Mouse (Mus musculus) layer of hippocampus, adult 9-10 months (tissue): ENCODE results near the gene Zmat5.

ENCODE experiments used
- DNase-seq: peaks from one replicate; pipeline ENCODE4 v3.0.0; 2022; ENCODE audit warnings: low spot score

Gene Zmat5

DNA sequence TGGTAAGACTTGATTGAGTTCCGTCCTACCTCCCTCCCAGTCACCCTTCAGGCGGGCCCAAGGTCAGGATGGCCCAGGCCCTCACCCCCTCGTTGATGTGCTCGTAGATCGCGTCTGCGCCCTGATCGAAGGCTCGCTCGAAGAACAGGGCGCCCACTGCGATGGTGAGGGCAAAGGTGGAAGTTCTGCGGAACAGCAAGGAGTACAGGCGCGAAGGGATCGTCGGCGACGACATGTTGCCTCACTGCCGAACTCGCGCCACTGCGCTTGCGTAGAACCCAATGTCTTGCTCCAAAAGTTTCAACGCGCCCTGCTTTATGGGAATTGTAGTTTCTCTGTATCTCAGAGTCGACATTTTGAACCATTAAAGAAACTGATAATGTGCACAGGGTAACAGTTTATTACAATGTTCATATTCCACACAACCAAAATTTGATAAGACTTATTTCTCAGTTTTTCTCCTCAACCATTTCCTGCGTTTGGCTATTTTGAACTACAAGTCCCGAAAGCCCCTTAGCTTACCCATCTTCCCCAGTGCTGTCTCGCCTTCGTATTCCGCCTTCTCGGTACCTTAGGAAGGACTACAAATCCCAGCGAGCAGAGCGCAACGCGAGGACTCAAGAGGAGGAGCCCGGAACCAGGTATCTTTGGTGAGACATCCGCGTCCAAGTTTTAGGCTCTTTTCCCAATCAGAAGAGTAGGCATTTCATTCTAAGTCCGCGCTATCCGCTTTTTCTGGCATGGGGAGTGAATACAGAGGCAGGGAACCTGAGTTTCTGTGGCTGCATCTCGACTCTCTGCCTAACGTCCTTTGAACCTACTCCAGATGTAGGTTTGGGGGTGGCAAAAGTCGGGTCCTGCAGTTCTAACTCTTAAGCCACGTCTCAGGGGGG is at the start of gene Zmat5, which contains the start of gene Uqcr10:
Gene Zmat5, plus strand, starts transcription at position 607 of the 893 bp plus-strand sequence.
Gene Uqcr10, minus strand, starts transcription at position 271 of the 893 bp plus-strand sequence.
- peak; percentile 97 for DNase-seq

DNA sequence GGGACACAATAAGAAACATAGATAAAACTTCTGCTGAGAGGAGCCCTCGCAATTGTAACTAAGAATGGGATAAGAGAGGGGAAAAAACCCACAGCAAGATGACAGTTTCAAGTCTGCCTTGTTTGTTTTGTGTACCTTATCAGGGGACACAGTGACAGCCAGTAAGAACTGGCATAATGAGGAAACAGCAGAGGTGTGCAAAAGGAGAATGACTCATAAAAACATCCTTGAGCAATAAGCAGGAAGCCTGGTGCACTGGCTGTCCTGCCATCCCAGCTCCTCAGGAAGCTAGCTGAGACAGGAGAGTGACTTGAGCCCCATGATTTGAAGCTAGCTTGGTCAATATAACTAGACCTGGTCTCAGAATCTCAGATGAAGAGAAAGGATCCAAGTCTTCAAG is 44.7 kb upstream of the Zmat5 start:
- no peak for DNase-seq

DNA sequence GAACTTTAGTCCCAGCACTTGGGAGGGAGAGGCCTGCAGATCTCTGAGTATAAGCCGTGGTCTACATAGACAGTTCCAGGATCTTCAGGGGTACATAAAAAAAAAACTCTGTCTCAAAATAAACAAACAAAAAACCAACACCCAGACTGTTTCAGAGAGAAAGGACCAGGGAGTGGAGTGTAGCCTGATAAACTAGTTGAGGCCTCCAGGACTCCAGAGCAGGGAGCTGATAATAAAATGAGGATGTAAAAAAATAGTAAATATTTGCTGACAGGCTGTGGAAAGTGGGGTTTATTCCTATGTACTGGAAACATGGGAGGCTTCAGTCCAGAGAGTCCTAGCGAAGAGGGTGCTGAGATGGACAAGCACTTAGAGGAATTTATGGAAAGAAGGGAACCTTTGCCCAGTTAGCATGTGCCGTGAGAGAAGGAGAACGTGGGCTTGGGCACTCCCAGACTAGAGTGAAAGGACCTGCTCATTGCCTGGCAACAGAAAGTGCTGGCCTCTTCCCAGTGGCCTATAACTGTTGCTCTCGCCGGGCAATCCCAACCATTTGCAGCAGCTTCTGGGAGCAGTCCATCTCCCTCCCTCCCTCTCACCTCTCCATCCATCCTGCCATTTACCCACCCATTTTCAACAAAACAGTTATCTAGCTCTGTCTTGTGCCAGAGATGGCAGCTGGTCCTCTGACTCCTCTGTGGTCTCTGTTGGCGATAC is 44.0 kb upstream of the Zmat5 start:
- no peak for DNase-seq

- no peak for DNase-seq
Observed at GRCm38 (mm10) chr11:4661324-4661723, 43.2 kb upstream of the Zmat5 start.

DNA sequence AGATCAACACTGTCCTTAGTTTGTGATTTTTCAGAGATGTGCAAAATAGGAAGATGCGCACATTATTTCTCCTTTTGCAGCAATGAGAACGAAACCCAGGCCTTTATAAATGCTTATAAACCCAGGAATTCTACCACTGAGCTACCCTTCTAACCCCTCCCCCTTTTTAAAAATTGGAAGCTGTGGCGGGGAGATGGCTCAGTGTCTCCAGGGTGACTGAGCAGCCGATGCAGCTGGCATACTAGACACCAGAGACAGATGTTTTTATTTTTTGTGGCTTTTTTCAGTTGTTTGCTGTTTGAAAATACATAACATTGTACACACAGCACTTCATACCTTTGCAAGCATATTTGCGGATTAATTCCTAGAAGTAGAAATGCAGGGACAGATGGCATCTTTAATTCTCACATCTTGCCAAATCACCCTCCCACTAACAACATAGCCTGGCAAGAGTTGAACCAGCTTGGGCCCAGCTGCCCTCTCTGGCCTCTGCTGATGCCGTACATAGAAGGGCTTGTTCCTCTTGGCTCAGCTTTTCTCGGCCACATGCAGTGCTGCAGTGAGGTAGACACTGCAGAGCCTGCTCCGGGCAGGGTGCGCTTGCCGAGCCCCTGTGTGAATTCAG is 42.5 kb upstream of the Zmat5 start:
- no peak for DNase-seq

- DNase-seq = no peak
Observed at GRCm38 (mm10) chr11:4662496-4662878, 42.0 kb upstream of the Zmat5 start.

GRCm38 (mm10) chr11:4671736-4672135 is 32.7 kb upstream of the Zmat5 start:
- no peak for DNase-seq

DNA sequence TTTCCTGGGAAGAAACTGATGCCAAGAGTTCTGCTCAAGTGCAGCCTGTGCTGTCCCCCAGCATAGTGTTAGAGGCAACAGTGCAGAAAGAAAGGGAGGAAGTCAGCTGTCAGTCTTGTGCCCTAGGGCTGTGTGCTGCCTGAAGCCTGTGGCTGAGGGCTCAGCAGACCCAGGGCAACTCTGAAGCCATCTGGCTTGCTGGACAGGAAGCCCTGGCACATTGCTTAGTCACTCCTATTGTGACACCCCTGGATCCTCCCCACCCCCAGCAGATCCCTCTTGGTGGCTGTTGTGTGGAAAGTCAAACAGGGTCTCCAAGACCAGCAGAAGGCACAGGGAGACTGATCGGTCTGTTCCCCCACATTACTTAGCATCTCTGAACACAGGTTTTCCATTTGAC is 29.9 kb upstream of the Zmat5 start:
- DNase-seq = no peak

DNA sequence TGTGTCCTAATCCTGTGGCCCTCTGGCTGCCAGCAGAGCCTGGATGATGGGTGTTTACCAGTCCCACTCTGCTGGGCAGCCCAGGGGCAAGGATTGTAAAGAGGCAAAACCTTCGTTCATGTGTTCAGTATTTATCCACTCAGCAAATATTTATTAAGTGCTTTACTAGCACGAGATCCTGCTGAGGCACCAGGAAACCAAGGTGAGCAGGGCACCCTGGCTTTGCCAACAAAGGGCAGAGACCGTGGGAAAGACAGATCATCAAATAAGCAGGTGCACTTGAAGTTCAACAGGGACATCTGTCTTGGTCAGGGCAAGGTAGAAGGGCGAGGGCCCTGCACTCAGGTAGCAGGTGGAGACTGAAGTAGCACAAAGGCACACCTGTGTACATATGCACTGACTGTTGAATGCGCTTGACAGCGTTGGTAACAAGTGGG is 29.3 kb upstream of the Zmat5 start:
- no peak for DNase-seq

- DNase-seq = no peak
Observed at GRCm38 (mm10) chr11:4675693-4676092, 28.8 kb upstream of the Zmat5 start.

GRCm38 (mm10) chr11:4677250-4677872 is 27.1 kb upstream of the Zmat5 start:
- DNase-seq = no peak

- DNase-seq = peak; percentile 57
Observed at GRCm38 (mm10) chr11:4678700-4679440, 25.6 kb upstream of the Zmat5 start.

GRCm38 (mm10) chr11:4679441-4679832 is 25.0 kb upstream of the Zmat5 start:
- no peak for DNase-seq

DNA sequence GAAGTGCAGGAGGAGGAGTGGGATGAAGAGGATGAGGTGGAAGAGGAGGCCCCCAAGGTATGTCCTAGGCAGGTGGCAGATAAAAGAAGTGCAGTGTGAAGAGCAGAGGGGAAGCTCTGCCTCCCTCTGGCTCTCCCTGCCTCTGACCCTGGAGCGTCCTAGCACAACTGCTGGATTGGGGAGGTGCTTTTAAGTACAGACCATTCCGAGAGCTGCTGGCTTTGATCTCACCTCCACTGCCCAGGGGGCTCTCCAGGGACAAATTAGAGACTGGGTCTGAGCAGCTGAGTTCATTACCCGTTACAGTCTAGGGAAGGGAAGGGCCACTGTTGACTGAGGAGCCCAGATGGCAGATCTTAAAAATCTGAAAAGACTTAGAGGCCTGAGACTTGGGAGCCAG is 24.4 kb upstream of the Zmat5 start:
- no peak for DNase-seq

GRCm38 (mm10) chr11:4683516-4683915 is 21.0 kb upstream of the Zmat5 start:
- no peak for DNase-seq

DNA sequence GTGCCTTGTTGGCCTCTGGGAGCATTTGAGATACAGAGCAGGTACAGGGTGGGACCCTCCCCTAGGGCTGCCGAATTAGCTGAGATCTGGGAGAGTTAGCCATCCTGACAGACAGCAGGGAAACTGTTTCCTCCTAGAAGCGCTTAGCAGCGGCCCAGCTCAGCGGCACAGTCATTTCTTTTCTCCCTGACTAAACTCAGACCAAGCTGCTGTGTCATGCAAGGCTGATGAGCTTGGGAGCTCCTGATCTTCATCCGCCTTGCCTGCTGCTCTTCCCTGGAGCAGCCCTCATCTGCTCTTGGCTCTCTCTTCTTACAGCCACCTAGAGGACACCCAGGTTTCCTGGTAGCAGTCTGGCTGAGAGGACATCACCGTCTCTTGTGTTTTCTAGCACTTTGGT is 20.3 kb upstream of the Zmat5 start:
- DNase-seq = no peak

- DNase-seq = no peak
Observed at GRCm38 (mm10) chr11:4685071-4685470, 19.4 kb upstream of the Zmat5 start.

GRCm38 (mm10) chr11:4685510-4685909 is 19.0 kb upstream of the Zmat5 start:
- no peak for DNase-seq

DNA sequence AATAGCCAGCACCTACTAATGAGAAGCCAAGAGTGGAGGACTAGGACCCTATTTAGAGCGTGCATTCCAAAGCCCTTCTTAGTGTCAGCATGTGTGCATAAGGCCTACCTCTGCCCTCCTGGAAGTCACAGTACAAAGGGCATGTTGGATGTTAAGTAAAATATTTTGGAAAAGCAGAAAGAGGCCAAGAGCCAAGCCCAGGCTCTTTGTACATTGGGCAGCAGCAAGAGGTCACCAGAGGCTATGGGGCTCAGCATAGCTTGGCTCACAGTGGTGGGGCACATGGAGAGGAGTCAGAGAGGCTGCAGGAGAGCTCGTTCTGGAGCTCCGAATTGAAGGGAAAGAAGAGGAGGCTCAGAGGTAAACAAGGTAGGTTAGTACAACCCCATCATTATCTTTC is 17.5 kb upstream of the Zmat5 start:
- DNase-seq = no peak

DNA sequence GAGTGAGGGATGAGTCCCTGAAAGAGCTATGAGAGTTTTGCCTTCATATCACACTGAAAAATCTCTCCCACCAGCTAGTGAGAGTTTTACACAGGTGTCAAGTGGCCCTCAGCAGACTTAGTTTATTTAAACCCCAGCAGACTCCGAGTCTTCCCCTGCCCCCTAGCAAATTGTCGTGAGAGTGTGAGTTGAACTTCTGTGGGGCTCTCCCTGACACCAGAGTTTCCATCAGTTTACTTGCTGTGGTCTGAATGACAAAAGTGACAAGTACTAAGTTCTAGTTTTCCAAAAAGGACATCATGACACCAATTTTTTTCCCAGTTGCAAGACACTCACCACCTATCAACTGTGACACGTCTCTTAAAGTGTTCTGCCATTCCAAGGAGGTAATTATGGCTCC is 16.6 kb upstream of the Zmat5 start:
- no peak for DNase-seq

GRCm38 (mm10) chr11:4688632-4689380 is 15.7 kb upstream of the Zmat5 start:
- no peak for DNase-seq
